Mouse (Mus musculus) thymus, adult 2 months (tissue): Measurements from ENCODE around the gene Gm49416.

Experiments used
- CTCF ChIP-seq: fragments of 200-500 bp; IDR thresholded peaks from 2 replicates; pipeline ENCODE4 v1.5.1; 2012; ENCODE audit warnings: mild to moderate bottlenecking, control low read depth, low read length, moderate library complexity, borderline replicate concordance; ENCODE audit not compliant: control insufficient read depth, poor library complexity, insufficient read depth; ENCODE audit errors: extremely low read depth
- POLR2A ChIP-seq: fragments of 200-500 bp; IDR thresholded peaks from 2 replicates; pipeline ENCODE4 v1.6.1; 2012; ENCODE audit warnings: mild to moderate bottlenecking, low read length, control low read depth, moderate library complexity; ENCODE audit not compliant: control insufficient read depth, poor library complexity, insufficient read depth; ENCODE audit errors: extremely low read depth

GRCm38 (mm10) chr19:8841012-8841411 is 47.7 kb upstream of the Gm49416 start:
- TF ChIP-seq CTCF (no peak), POLR2A (no peak)
